Mouse (Mus musculus): ENCODE measurements around the gene 2310033P09Rik. TPM values are rescaled to one million over a fixed set of nuclear protein-coding genes. Genes with fewer than 3 reads are reported as not detected.

The 2310033P09Rik gene
- total RNA-seq, 1 experiment from 2014 or later: 27.1 TPM

DNA sequence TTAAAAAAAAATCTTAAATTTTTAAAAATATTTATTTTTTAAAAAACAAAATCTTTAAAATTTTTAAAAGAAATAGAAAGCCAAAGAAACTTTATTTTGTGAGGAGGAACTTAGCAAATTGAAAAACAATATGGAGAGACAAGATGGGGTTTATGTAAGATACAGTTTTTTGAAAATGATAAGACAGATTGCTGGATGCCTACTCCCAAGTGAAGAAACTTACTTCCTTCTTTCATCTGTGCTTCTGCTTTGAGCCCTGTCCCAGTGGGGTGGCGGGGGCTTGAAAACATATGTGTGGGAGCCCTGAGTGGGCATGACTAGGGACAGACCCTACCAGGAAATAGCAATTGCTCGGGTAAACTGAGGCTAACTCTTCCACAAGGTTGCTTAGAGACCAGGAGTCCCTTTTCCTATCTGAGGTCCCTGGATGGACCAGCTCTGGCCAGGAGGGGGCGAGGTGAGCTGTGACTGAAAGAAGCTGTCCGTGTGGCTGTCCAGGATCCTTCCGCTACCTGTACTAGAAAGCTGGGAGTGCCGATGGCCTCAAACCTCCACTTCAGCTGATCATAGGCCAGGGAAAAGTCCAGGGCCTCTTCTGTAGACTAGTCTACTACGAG is 22.1 kb downstream of the 2310033P09Rik start:
- DNase-seq: peak; percentile 81

DNA sequence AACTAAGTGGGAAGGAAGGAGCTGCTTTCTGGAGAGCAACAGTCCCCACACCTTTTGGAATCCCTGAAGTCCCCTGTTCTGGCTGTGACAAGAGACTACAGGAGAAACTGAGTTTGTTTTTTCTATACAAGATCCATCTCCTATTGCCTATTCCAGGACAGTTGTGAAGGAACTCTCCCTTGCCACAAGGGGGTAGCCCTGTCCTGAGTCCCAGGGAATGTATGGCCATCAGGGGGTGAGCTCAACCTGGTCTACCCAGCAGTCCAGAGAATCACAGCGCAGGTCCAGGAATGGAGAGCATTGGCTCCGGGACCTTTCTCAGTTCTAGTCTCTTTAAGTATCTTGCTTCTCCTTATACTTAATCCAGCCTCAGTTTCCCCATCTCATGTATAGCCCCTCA is 24.7 kb downstream of the 2310033P09Rik start:
- DNase-seq: no peak

DNA sequence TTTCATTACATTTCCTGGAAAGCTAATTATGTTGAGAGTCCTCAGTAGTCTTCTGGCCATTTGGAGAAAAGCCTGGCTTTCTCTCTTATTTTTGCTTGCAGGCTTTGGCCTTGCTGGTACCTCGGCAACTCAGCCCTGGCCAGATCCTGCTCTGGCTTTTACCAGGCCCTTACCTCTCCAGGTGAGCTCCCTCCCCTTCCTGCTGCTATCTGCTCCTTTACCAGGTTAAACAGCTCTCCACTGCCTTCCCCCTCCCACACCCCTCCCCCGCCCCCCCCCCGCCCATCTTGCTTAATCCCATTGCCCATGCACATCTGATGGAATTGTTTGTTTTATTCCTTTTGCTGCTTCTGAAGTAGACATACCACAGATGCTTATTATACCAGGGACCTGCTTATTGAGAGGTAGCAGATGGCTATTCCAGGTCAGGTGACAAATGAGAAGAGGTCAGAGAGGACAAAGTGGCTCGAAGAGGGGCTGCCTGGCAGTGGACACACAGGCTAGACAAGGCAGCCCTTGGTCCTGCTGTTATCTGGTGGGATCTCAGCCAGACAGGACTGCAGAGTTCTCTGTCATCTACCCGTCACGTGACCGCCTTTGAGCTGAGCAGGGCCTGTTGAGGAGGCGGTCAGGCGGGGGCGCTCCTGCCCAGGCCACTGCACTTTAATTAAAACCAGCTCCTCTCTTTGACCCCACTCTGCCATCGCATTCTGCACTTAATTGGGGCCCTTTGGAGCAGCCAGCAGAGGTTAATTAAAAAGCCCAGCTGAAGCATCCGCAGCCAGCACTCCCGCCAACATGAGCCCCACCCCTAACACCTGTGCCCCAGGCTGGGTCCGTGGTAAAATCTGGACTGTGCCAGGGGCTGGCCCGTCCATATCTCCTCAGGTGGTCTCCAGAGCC is 30.7 kb downstream of the 2310033P09Rik start:
- peak; percentile 90 for DNase-seq

DNA sequence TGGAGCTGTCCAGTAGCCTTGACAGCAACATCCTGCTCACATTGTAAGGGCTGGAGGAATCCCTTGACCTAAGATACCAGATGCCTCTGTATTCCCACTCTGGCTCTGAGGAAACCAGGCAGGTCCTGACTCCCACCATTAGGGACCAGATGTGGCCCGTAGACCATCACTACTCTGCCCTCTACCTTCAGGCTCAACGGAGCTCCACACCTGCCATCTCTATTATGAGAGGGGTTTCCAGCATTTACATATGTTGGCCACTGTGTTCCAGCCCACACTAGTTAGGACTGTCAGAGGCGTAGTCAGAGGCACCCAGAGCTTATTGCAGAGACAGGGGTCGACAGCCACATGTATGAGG is 31.3 kb downstream of the 2310033P09Rik start:
- DNase-seq: no peak

DNA sequence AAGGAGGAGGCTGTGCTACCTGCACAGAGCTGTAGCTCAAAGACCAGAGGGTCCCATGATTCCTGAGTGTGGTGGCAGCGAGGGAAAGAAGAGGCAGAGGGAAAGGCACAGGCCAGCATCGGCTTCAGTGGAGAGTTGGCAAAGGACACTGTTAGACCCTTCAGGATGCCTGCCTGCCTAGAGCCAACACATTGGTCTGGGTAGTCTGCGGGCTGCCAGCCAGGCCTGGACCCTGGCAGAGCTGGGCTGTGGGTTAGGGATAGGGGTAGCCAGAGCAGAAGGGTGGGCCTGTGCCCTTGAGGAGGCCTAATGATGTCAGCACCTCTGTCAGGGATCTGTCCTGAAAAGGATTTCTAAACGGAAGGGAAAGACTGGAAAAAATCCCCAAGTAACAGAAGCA is 31.7 kb downstream of the 2310033P09Rik start:
- no peak for DNase-seq

DNA sequence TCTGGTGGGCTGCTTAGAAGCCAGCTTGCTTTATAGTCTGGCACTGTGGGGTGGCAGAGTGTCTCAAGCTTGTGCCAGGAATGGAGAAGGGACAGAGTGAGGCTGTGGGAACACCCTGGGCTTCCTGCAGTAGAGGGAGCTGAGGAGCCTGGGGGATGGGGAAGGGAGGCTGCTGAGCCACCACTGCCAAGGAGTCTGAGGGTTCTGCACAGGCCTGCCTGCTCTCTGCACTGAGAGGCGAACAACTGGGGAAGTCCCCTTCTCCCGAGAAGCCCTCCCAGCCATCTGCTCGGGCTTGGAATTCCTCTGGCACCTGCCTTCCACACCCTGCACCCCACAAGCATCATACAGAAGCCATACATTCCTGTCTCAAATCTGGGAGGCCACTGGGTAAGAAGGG is 33.7 kb downstream of the 2310033P09Rik start:
- no peak for DNase-seq

DNA sequence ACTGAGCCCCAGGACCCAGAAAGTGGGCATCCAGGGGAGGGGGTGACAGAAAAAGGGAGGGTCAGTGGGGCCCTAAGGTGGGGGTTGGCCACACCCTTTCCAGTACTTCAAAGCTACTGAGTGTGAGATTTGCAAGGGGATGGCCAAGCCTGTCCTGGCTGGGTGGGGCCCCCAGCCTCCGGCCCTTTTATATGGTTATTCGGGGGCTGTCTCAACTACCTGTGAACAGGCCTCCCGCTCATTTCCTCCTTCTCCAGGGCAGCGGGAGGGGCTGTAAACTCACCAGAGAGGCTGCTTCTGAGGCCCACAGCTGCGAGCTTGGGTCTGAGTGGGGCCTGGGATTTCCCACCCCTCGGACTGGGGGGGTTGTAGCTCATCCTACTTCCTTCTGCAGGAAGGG is 35.7 kb downstream of the 2310033P09Rik start:
- DNase-seq: no peak

DNA sequence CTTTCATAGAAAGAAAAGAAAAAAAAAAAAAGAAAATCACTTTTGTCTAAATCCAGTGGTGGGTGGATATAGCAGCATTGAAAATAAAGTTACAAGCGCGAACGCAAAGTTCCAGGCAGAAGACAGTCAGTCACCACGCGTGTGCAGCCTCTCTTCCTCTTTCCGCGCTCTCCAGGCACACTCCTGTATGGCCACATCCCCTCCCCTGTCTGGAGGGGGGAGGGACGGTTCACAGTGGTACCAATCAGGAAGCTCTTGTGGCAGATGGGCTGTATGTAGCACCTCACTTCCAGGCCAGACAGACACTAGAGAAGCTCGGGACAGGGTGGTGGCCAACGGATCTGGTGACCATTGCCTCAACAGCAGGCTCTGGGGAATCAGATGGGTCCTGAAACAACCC is 40.0 kb downstream of the 2310033P09Rik start:
- DNase-seq: no peak

DNA sequence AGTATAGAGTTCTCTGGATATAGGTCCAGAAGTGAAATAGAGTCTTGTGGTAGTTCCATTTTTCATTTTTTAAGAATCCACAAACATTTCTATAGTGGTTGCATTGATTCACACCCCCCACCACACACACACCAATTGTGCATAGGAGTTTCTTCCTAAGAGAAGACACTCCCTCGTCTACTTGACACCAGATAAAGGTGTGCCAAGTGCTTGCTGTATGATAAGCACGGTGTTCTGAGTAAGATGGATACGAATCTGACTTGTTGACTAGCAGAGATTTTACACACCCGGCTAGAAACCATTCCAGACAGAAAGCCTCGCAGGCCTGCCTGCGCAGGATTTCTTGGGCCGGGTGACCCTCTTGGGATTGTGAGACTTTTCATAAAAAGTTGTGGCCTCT is 51.5 kb downstream of the 2310033P09Rik start:
- no peak for DNase-seq

Other genes with a start within 250 kb of the 2310033P09Rik start
- 25.5 and 29.9 TPM in 2 replicates for gene Trim11, start 230.2 kb upstream of the 2310033P09Rik start, total RNA-seq (2021)
- 0.98 and 1.1 TPM in 2 replicates for gene Obscn, start 71.9 kb upstream of the 2310033P09Rik start, total RNA-seq (2021)
- gene Iba57, start 44.6 kb upstream of the 2310033P09Rik start, total RNA-seq (2021): 18.3 and 19.4 TPM in 2 replicates
- gene Gjc2, start 25.1 kb upstream of the 2310033P09Rik start, total RNA-seq (2021): 0.30 and 0.56 TPM in 2 replicates
- 69.1 and 71.8 TPM in 2 replicates for gene Guk1, start 16.1 kb upstream of the 2310033P09Rik start, total RNA-seq (2021)
- 68.3 and 69.2 TPM in 2 replicates for gene Mrpl55, start 5.8 kb upstream of the 2310033P09Rik start, total RNA-seq (2021)
- gene Arf1, start 19.9 kb downstream of the 2310033P09Rik start, total RNA-seq (2021): 354 and 382 TPM in 2 replicates
- gene Wnt3a, start 82.4 kb downstream of the 2310033P09Rik start, total RNA-seq (2021): not detected in 2 replicates
- gene Wnt9a, start 98.6 kb downstream of the 2310033P09Rik start, total RNA-seq (2021): 0.98 and 1.1 TPM in 2 replicates
- not detected in 2 replicates for gene Prss38, start 167.3 kb downstream of the 2310033P09Rik start, total RNA-seq (2021)
- gene Jmjd4, start 241.7 kb downstream of the 2310033P09Rik start, total RNA-seq (2021): 7.9 and 9.5 TPM in 2 replicates
- gene Snap47, start 242.9 kb downstream of the 2310033P09Rik start, total RNA-seq (2021): 59.3 and 60.9 TPM in 2 replicates

Measured in adrenal gland, postnatal 14 days (tissue).